Comparison of ENCODE assay signal across 8 mouse cellular contexts in the genomic region with DNA sequence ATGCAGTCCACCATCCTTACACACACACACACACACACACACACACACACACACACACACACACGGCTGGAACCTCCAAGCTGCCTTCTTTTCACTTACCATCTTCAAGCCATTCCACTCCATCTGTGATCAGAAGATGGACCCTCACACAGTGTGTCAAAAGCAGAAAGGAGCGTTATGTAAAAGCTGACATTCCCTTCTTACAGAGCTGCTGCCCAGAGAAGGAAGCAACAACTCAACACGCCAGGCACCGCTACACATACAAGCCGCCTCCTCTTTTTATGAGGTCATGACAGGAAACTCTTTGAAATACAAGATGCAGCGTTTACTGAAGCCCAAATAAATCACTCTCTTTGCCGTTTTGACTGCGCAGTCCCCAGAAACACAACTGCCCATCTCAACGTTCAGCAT.
DNase-seq lines count a peak whose midpoint lies in the region; ATAC-seq lines count a peak whose summit lies in the region.

No protein-coding gene starts in this region.

- DNase-seq in kidney, postnatal 14 days: no peak
- DNase-seq in embryo, embryonic 10 days (ENCODE audit: low spot score): peak; percentile 57
- DNase-seq in limb, embryonic 10.5 days (ENCODE audit: low spot score): peak; percentile 39
- DNase-seq in right cerebral cortex, postnatal 25 days: peak; percentile 52
- DNase-seq in spleen, adult 12 weeks (ENCODE audit: low spot score): no peak
- no peak for DNase-seq in urinary bladder, postnatal 4 days (ENCODE audit: low spot score in 2 of 2)

- H3K36me3 ChIP-seq in kidney, embryonic 14.5 days (ENCODE audit: control insufficient read depth, insufficient read depth, low read length): no peaks in the 10 kb centered on the region
- no peaks in the 10 kb centered on the region for H3K36me3 ChIP-seq in hindbrain, embryonic 12.5 days
- no peaks in the 10 kb centered on the region for H3K36me3 ChIP-seq in limb, embryonic 10.5 days

- H3K4me3 ChIP-seq in kidney, embryonic 14.5 days (ENCODE audit: low read length): peak overlapping the region; percentile 28
- H3K4me3 ChIP-seq in hindbrain, embryonic 12.5 days: peak overlapping the region; percentile 55
- H3K4me3 ChIP-seq in limb, embryonic 10.5 days: 0 out of 2 replicates have a peak overlapping the region, but pooled peaks have one; percentile 5

- no peaks in the 10 kb centered on the region for H3K27me3 ChIP-seq in kidney, embryonic 14.5 days (ENCODE audit: control insufficient read depth, insufficient read depth, low read length)
- H3K27me3 ChIP-seq in hindbrain, embryonic 12.5 days: no peaks in the 10 kb centered on the region
- H3K27me3 ChIP-seq in limb, embryonic 10.5 days (ENCODE audit: low read depth, poor library complexity, severe bottlenecking): no peaks in the 10 kb centered on the region

- no peak overlapping the region; the same call in 1 of the 2 replicates for H3K27ac ChIP-seq in kidney, embryonic 14.5 days (ENCODE audit: low read depth, low read length)
- peak overlapping the region; percentile 96 for H3K27ac ChIP-seq in hindbrain, embryonic 12.5 days
- no peak overlapping the region for H3K27ac ChIP-seq in limb, embryonic 10.5 days

- peak overlapping the region; percentile 31 for H3K4me2 ChIP-seq in kidney, embryonic 14.5 days (replicated peaks; ENCODE audit: low read depth, low read length)
- peak overlapping the region; percentile 57 for H3K4me2 ChIP-seq in hindbrain, embryonic 12.5 days (replicated peaks)

- H3K9me3 ChIP-seq in kidney, embryonic 14.5 days (ENCODE audit: control insufficient read depth, low read length): no peaks in the 10 kb centered on the region
- no peaks in the 10 kb centered on the region for H3K9me3 ChIP-seq in hindbrain, embryonic 12.5 days (replicated peaks)
- no peaks in the 10 kb centered on the region for H3K9me3 ChIP-seq in limb, embryonic 10.5 days (replicated peaks)

- 3% methylated on average over 9 of the region's 9 CpGs for WGBS in kidney, embryonic 14.5 days
- 15% methylated on average over 9 of the region's 9 CpGs for WGBS in hindbrain, embryonic 12.5 days
- 18% methylated on average over 9 of the region's 9 CpGs for WGBS in limb, embryonic 10.5 days

- peak; percentile 73 for ATAC-seq in kidney, embryonic 14.5 days (ENCODE audit: low FRiP score, low TSS enrichment)
- peak; percentile 29; the same call in 1 of the 2 replicates for ATAC-seq in hindbrain, embryonic 12.5 days (ENCODE audit: low FRiP score)

- H3K9ac ChIP-seq in kidney, embryonic 14.5 days (ENCODE audit: low read depth, low read length): no peak overlapping the region; the same call in 1 of the 2 replicates
- peak overlapping the region; percentile 81 for H3K9ac ChIP-seq in hindbrain, embryonic 12.5 days

- peaks cover 4% of the 10 kb centered on the region; the same call in 1 of the 2 replicates for H3K4me1 ChIP-seq in kidney, embryonic 14.5 days (ENCODE audit: control insufficient read depth, insufficient read depth, low read length)
- H3K4me1 ChIP-seq in hindbrain, embryonic 12.5 days: peaks cover 17% of the 10 kb centered on the region
- H3K4me1 ChIP-seq in limb, embryonic 10.5 days: peaks cover 30% of the 10 kb centered on the region

Comparison
In these comparisons a context has a peak if more than half of its experiments do, and no peak if none do; other contexts are left out.
1. H3K4me3 ChIP-seq: peak in every context shown above with its lines; median percentile 55 in hindbrain, embryonic 12.5 days; 28 in kidney, embryonic 14.5 days; 5 in limb, embryonic 10.5 days.
2. DNase-seq: peak in embryo, embryonic 10 days (single experiment), limb, embryonic 10.5 days (single experiment) and right cerebral cortex, postnatal 25 days (single experiment); none in kidney, postnatal 14 days (single experiment), spleen, adult 12 weeks (single experiment) and urinary bladder, postnatal 4 days (0 of 2).